Mouse (Mus musculus) cerebellum, postnatal 36 days (tissue): Measurements from ENCODE around the gene Rpl41.
"Not testable (repeated sequence)": the region's sequence is repeated elsewhere in the genome, so short reads cannot be mapped to it uniquely, and the experiment has no call there.

Experiments used
- DNase-seq, 2 experiments: peaks; one replicate each; pipeline ENCODE4 v3.0.0; 2021 to 2022; ENCODE audit warnings: mixed read lengths in 2 of 2

The Rpl41 gene

GRCm38 (mm10) chr10:128555567-128555966, 6.5 kb upstream of the Rpl41 start:
- DNase-seq: not testable (repeated sequence)

- DNase-seq: not testable (repeated sequence)
Measured at GRCm38 (mm10) chr10:128550144-128550823, 1.2 kb upstream of the Rpl41 start.

GRCm38 (mm10) chr10:128549682-128550057, 565 bp upstream of the Rpl41 start:
- DNase-seq: peak; percentile 36 to 38

- DNase-seq: peak in 1 of 2 experiments; percentile 59
Measured at GRCm38 (mm10) chr10:128548051-128548791, 884 bp downstream of the Rpl41 start.

- peak; percentile 93 for DNase-seq
Measured at GRCm38 (mm10) chr10:128547361-128548032, 1.6 kb downstream of the Rpl41 start, which contains the start of gene Zc3h10. Zc3h10 (minus strand) TSS chr10:128547774.

GRCm38 (mm10) chr10:128546787-128547186, 2.3 kb downstream of the Rpl41 start:
- DNase-seq: no peak

- no peak for DNase-seq
Measured at GRCm38 (mm10) chr10:128546361-128546760, 2.7 kb downstream of the Rpl41 start.

- DNase-seq: no peak
Measured at GRCm38 (mm10) chr10:128545570-128545898, 3.6 kb downstream of the Rpl41 start.

GRCm38 (mm10) chr10:128544674-128545569, 4.2 kb downstream of the Rpl41 start:
- DNase-seq: no peak

GRCm38 (mm10) chr10:128544151-128544657, 4.9 kb downstream of the Rpl41 start:
- no peak for DNase-seq

- DNase-seq: no peak
Measured at GRCm38 (mm10) chr10:128543100-128543499, 6.0 kb downstream of the Rpl41 start.

- DNase-seq: no peak
Measured at GRCm38 (mm10) chr10:128538340-128538870, 10.7 kb downstream of the Rpl41 start.

GRCm38 (mm10) chr10:128536266-128536940, 12.7 kb downstream of the Rpl41 start:
- DNase-seq: peak; percentile 88 to 94

- DNase-seq: no peak
Measured at GRCm38 (mm10) chr10:128535624-128536265, 13.4 kb downstream of the Rpl41 start.

GRCm38 (mm10) chr10:128535206-128535605, 13.9 kb downstream of the Rpl41 start:
- DNase-seq: no peak

GRCm38 (mm10) chr10:128526366-128527356, 22.4 kb downstream of the Rpl41 start:
- DNase-seq: no peak

- DNase-seq: peak; percentile 89 to 90
Measured at GRCm38 (mm10) chr10:128525671-128526308, 23.3 kb downstream of the Rpl41 start, which contains the start of gene Esyt1. Esyt1 (minus strand) TSS chr10:128525871.

- peak; percentile 46 to 50 for DNase-seq
Measured at GRCm38 (mm10) chr10:128524732-128525662, 24.1 kb downstream of the Rpl41 start.
